9 mouse cellular contexts compared by ENCODE assay signal in genomic region chr5:144727119-144727518, GRCm38 (mm10). TPM values are rescaled to one million over a fixed set of nuclear protein-coding genes. Genes with fewer than 3 reads are reported as not detected.
A peak's percentile ranks its signal among the peaks of the same experiment; 100 is the strongest.
DNase-seq lines count a peak whose midpoint lies in the region; ATAC-seq and TF ChIP-seq lines count a peak whose summit lies in the region.
"Had no signal": no experiment of that assay in that cellular context is flagged by ENCODE, and none has a peak within 500 bp of the region (broad histone marks: within the 10 kb centered on the region; RNA-seq: fewer than 3 reads in every experiment).

No protein-coding gene starts in this region.

- peak; percentile 48; the same call in 1 of the 2 replicates for ATAC-seq in hindbrain, embryonic 15.5 days (ENCODE audit: low FRiP score, low read depth)
- ATAC-seq in stomach, postnatal 0 days (ENCODE audit: low FRiP score, low TSS enrichment): peak; percentile 40; the same call in 1 of the 2 replicates

- no peaks in the 10 kb centered on the region for H3K9me3 ChIP-seq in hindbrain, embryonic 15.5 days
- no peaks in the 10 kb centered on the region for H3K9me3 ChIP-seq in stomach, postnatal 0 days (ENCODE audit: control insufficient read depth, low read length)
- H3K9me3 ChIP-seq: lung, embryonic 15.5 days had no signal

- peak; percentile 43 for DNase-seq in gastrocnemius, adult 18-20 months (ENCODE audit: low spot score)
- no peak for DNase-seq in gastrocnemius, postnatal 25 days
- peak; percentile 80 to 86 for DNase-seq in adrenal gland, postnatal 36 days
- DNase-seq in left cerebral cortex, postnatal 4 days: peak; percentile 87
- peak; percentile 47 for DNase-seq in naive thymus-derived CD4-positive, alpha-beta T cell, adult 2 months (ENCODE audit: low read depth)
- peak; percentile 81 for DNase-seq in stomach, postnatal 0 days (ENCODE audit: low spot score)

- no peak overlapping the region for H3K27ac ChIP-seq in embryonic fibroblast, embryonic 13.5 days (ENCODE audit: insufficient read depth, low read length)
- H3K27ac ChIP-seq in hindbrain, embryonic 15.5 days (replicated peaks): no peak overlapping the region
- H3K27ac ChIP-seq in stomach, postnatal 0 days (replicated peaks): no peak overlapping the region
- H3K27ac ChIP-seq: lung, embryonic 15.5 days had no signal

- no peak for TF ChIP-seq EP300 in stomach, postnatal 0 days (optimal IDR thresholded peaks at IDR 0.05)

- no peak overlapping the region for H3K4me3 ChIP-seq in embryonic fibroblast, embryonic 13.5 days (ENCODE audit: insufficient read depth, low read length)
- no peak overlapping the region for H3K4me3 ChIP-seq in hindbrain, embryonic 15.5 days
- no peak overlapping the region for H3K4me3 ChIP-seq in stomach, postnatal 0 days (ENCODE audit: low read depth, low read length)
- H3K4me3 ChIP-seq: lung, embryonic 15.5 days had no signal

- peaks cover 7% of the 10 kb centered on the region for H3K27me3 ChIP-seq in hindbrain, embryonic 15.5 days
- H3K27me3 ChIP-seq in stomach, postnatal 0 days (ENCODE audit: control insufficient read depth, insufficient read depth, low read length): no peaks in the 10 kb centered on the region
- H3K27me3 ChIP-seq: lung, embryonic 15.5 days had no signal

- TF ChIP-seq POLR2A in embryonic fibroblast, embryonic 13.5 days (IDR thresholded peaks at IDR 0.05; ENCODE audit: low read depth, low read length): no peak

- no peak overlapping the region for H3K4me2 ChIP-seq in hindbrain, embryonic 15.5 days
- no peak overlapping the region for H3K4me2 ChIP-seq in stomach, postnatal 0 days (replicated peaks; ENCODE audit: low read depth)
- H3K4me2 ChIP-seq: lung, embryonic 15.5 days had no signal

- 4% methylated on average over 9 of the region's 9 CpGs for WGBS in hindbrain, embryonic 15.5 days
- 5% methylated on average over 9 of the region's 9 CpGs for WGBS in stomach, postnatal 0 days

- intact Hi-C loops in left cerebral cortex, postnatal 4 days (cut with DNase I): loop anchor here (2.0 to 10.0 kb wide), 2 partner anchors 182 to 338 kb away; partner anchors contain the start of gene Nptx2

- H3K36me3 ChIP-seq in hindbrain, embryonic 15.5 days: no peaks in the 10 kb centered on the region
- no peaks in the 10 kb centered on the region for H3K36me3 ChIP-seq in stomach, postnatal 0 days (ENCODE audit: control insufficient read depth, insufficient read depth, low read length)
- H3K36me3 ChIP-seq: lung, embryonic 15.5 days had no signal

- H3K9ac ChIP-seq in hindbrain, embryonic 15.5 days: no peak overlapping the region
- no peak overlapping the region for H3K9ac ChIP-seq in stomach, postnatal 0 days (ENCODE audit: low read length)
- H3K9ac ChIP-seq: lung, embryonic 15.5 days had no signal

- H3K4me1 ChIP-seq in embryonic fibroblast, embryonic 13.5 days (ENCODE audit: control insufficient read depth, insufficient read depth, low read length): no peaks in the 10 kb centered on the region
- no peaks in the 10 kb centered on the region for H3K4me1 ChIP-seq in hindbrain, embryonic 15.5 days (replicated peaks)
- H3K4me1 ChIP-seq in stomach, postnatal 0 days (replicated peaks; ENCODE audit: control insufficient read depth, insufficient read depth): no peaks in the 10 kb centered on the region
- H3K4me1 ChIP-seq: lung, embryonic 15.5 days had no signal

- TF ChIP-seq CTCF in embryonic fibroblast, embryonic 13.5 days (IDR thresholded peaks at IDR 0.05; ENCODE audit: borderline replicate concordance, insufficient read depth, low read length): peak; percentile 55
- TF ChIP-seq CTCF in stomach, postnatal 0 days (IDR thresholded peaks at IDR 0.05; ENCODE audit: low read depth): peak; percentile 96

RNA-seq across cellular contexts. Expression of gene Tmem130, which starts 34.5 kb away (rescaled TPM):
- not detected for total RNA-seq in gastrocnemius, adult 18-20 months (2021)
- total RNA-seq in gastrocnemius, postnatal 25 days (2021): not detected
- 10 to 100 TPM; 23.4 to 30.9 TPM for total RNA-seq in adrenal gland, postnatal 36 days (2021)
- polyA plus RNA-seq in embryonic fibroblast, embryonic 13.5 days (2011; ENCODE audit: insufficient read length, low read depth, missing spikeins): not detected in 2 replicates
- polyA plus RNA-seq in hindbrain, embryonic 15.5 days (2015; fragmentation: Nextera tagmentation; extraction: Ambion mirVana): 389 and 429 TPM in 2 replicates
- total RNA-seq in left cerebral cortex, postnatal 4 days (2021): 100 to 1,000 TPM; 183 to 239 TPM
- polyA plus RNA-seq in stomach, postnatal 0 days (2015; fragmentation: Nextera tagmentation; extraction: Ambion mirVana): 2.9 and 3.2 TPM in 2 replicates

RNA-seq across cellular contexts. Expression of gene Trrap, which starts 40.4 kb away (rescaled TPM):
- total RNA-seq in gastrocnemius, adult 18-20 months (2021): 10 to 100 TPM; 25.2 to 25.4 TPM
- total RNA-seq in gastrocnemius, postnatal 25 days (2021): 10 to 100 TPM; 27.1 to 29.1 TPM
- total RNA-seq in adrenal gland, postnatal 36 days (2021): 100 to 1,000 TPM in 1 of 2 experiments, 10 to 100 TPM in 1; 96.7 to 105 TPM
- 83.6 and 88.3 TPM in 2 replicates for polyA plus RNA-seq in embryonic fibroblast, embryonic 13.5 days (2011; ENCODE audit: insufficient read length, low read depth, missing spikeins)
- polyA plus RNA-seq in hindbrain, embryonic 15.5 days (2015; fragmentation: Nextera tagmentation; extraction: Ambion mirVana): 69.1 and 71.5 TPM in 2 replicates
- 100 to 1,000 TPM; 149 to 162 TPM for total RNA-seq in left cerebral cortex, postnatal 4 days (2021)
- 22.7 TPM in 2 replicates for polyA plus RNA-seq in stomach, postnatal 0 days (2015; fragmentation: Nextera tagmentation; extraction: Ambion mirVana)

Comparison
In these comparisons a context has a peak if more than half of its experiments do, and no peak if none do; other contexts are left out.
1. RNA of gene Tmem130, which starts 34.5 kb away (total RNA-seq): 183 to 239 TPM in left cerebral cortex, postnatal 4 days and 23.4 to 30.9 TPM in adrenal gland, postnatal 36 days; not detected in gastrocnemius, adult 18-20 months and not detected in gastrocnemius, postnatal 25 days; every median in the first group is over 10 times any median in the second.